Mouse (Mus musculus): ENCODE measurements around the gene L1cam. TPM values are rescaled to one million over a fixed set of nuclear protein-coding genes. Genes with fewer than 3 reads are reported as not detected.

Gene L1cam
- polyA plus RNA-seq (2012; rRNA removed) = 6.6 and 9.4 TPM in 2 replicates

DNA sequence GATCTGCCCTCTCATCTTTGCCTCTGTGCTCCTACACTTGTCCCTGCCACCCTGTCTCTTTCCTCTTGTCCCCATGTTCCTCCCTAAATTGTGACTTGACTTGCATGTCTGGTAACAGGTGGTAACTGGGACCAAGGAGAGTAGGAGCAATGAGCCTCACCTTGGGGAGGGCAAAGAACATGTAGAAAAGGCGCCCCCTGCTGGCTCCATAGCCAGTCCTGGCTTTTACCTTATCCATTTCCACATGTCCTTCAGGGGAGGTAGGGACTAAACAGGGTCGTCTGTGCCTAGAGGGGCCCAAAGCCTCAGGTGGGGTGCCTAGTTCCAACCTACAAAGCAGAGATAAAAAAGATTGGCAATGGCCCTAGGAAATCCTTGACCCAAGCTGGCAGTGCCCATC, at the start of gene L1cam:
TSS of gene L1cam (minus strand) at position 387 of the 400 bp plus-strand sequence.
- peak; percentile 38 for DNase-seq
- Histone ChIP-seq H3K4me3 (replicated peaks; ENCODE audit: extremely low read depth, low read depth, low read length) (no peak within 1 kb of the TSS), H3K4me1 (ENCODE audit: control insufficient read depth, insufficient read depth, low read length) (no peaks in the 10 kb centered on the region)
- 27% methylated on average over 2 of the region's 2 CpGs for WGBS
- TF ChIP-seq POLR2A (IDR thresholded peaks at IDR 0.05; ENCODE audit: borderline replicate concordance, extremely low read depth, low read depth, low read length) = no peak
- TF ChIP-seq CTCF (IDR thresholded peaks at IDR 0.05; ENCODE audit: insufficient read depth, low read length) = peak; percentile 25; the same call in 1 of the 2 replicates

DNA sequence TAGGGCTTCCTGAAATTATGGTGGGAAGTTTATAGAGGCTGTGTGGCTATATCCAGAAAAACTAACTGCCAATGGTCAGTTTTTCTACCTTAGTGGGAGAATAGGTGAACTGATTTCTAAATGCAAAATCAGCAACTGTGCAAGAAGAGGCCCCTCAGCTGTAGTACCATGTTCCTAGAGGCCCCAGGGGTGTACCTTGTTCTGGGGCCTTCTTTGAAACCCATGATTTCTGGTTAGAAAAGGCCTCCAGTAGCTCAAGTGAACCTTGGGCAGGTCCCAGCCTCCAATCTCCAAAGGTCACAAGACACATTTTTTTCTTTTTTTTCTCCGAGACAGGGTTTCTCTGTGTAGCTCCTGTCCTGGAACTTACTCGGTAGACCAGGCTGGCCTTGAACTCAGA, 46.4 kb upstream of the L1cam start:
- H3K4me1 ChIP-seq (ENCODE audit: control insufficient read depth, insufficient read depth, low read length) = no peaks in the 10 kb centered on the region
- 77% methylated on average over 2 of the region's 2 CpGs for WGBS
- no peak for DNase-seq
- TF ChIP-seq CTCF (IDR thresholded peaks at IDR 0.05; ENCODE audit: insufficient read depth, low read length) (no peak), POLR2A (IDR thresholded peaks at IDR 0.05; ENCODE audit: borderline replicate concordance, extremely low read depth, low read depth, low read length) (no peak)
- no peak overlapping the region for H3K4me3 ChIP-seq (replicated peaks; ENCODE audit: extremely low read depth, low read depth, low read length)

DNA sequence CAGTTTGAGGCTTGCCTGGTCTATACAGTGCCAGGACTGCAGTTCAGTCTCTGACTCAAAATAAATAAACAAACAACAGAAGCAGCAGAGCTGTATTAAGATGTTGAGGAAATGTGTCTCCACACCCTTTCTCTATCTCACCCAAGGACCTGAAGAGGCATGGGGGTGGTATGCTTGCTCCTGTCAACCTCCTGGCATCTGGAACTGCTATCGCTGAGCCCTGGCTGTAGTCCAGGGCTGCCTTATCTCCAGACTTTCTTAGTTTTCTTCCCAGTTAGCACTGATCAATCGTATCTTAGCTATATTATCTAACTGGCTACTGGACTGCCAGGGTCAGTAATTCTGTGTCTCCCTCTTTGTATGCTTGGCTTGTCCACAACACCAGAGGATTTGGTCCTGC, 46.0 kb upstream of the L1cam start:
- no peak for TF ChIP-seq POLR2A (IDR thresholded peaks at IDR 0.05; ENCODE audit: borderline replicate concordance, extremely low read depth, low read depth, low read length)
- no peak for TF ChIP-seq CTCF (IDR thresholded peaks at IDR 0.05; ENCODE audit: insufficient read depth, low read length)
- DNase-seq = no peak
- no peaks in the 10 kb centered on the region for H3K4me1 ChIP-seq (ENCODE audit: control insufficient read depth, insufficient read depth, low read length)
- 52% methylated on average over 2 of the region's 2 CpGs for WGBS
- no peak overlapping the region for H3K4me3 ChIP-seq (replicated peaks; ENCODE audit: extremely low read depth, low read depth, low read length)

DNA sequence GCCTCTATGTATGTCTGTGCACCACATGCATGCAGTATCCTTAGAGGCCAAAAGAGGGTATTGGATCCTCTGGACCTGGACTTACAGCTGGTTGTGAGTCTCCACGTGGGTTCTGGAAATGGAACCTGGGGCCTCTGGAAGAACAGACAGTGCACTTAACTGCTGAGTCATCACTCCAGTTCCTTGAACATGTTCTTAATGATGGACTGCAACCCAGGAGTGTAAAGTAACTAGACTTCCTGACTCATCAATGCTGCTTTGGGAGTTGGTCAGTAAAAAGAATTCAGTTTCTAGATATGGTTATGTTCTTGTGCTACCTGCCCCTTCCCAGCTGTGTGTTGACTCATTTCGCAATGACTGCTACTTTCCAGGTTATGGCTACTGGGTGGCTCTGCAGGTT, 36.0 kb upstream of the L1cam start:
- no peak overlapping the region for H3K4me3 ChIP-seq (replicated peaks; ENCODE audit: extremely low read depth, low read depth, low read length)
- WGBS = 68% methylated on average over 2 of the region's 2 CpGs
- DNase-seq = no peak
- peaks cover 4% of the 10 kb centered on the region for H3K4me1 ChIP-seq (ENCODE audit: control insufficient read depth, insufficient read depth, low read length)
- TF ChIP-seq CTCF (IDR thresholded peaks at IDR 0.05; ENCODE audit: insufficient read depth, low read length) = no peak
- TF ChIP-seq POLR2A (IDR thresholded peaks at IDR 0.05; ENCODE audit: borderline replicate concordance, extremely low read depth, low read depth, low read length) = no peak

DNA sequence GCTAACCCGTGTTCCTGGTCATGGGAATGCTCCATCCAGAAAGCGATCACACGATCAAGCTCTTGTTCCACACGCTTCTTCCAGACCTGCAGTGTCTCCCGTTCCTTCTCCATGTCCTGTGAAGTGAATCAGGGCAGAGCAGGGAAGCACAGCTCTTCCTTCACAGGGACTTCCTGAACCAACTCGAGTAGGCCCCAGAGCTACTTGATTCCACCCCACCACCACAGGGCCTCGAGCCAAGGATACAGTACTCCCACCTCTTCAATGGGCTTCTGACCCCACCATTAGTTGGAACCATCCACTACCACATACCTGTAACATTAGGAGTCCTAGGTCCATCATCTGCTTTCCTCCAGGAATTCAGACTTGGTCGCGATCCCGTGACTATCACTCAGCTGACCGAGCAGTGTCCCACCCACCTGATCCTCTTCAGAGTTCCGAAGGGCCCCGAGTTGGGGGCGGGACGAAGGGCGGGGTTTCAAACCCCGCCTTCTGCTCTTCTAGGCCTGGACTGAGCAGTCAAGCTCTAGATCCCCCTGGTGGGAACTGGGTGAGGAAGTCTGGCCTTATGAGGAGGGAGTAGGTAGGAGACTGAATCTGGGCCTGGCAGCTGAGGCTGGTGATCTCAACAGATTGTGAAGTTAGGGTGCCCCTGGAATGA, 34.6 kb upstream of the L1cam start, which contains the start of gene Renbp:
TSS of gene Renbp (minus strand) at position 449 of the 661 bp plus-strand sequence.
- TF ChIP-seq POLR2A (IDR thresholded peaks at IDR 0.05; ENCODE audit: borderline replicate concordance, extremely low read depth, low read depth, low read length) (peak; percentile 40; the same call in 1 of the 2 replicates), CTCF (IDR thresholded peaks at IDR 0.05; ENCODE audit: insufficient read depth, low read length) (peak; percentile 19; the same call in 1 of the 2 replicates)
- 49% methylated on average over 17 of the region's 17 CpGs for WGBS
- peak; percentile 66 for DNase-seq

DNA sequence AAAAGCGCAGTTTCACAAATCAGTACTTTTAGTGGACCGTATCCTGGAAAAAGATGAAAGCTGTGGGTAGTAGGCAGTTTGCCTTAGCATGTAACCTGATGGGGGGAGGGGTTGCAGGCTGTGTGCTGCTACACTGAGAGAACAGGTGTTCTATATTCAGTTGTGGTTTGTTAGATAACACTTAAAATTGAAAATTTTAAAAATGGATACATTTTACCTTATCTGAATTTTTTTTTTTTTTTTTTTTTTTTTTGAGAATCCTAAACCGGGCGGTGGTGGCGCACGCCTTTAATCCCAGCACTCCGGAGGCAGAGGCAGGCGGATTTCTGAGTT, 26.6 kb upstream of the L1cam start:
- Histone ChIP-seq H3K4me3 (replicated peaks; ENCODE audit: extremely low read depth, low read depth, low read length) (no peak overlapping the region), H3K4me1 (ENCODE audit: control insufficient read depth, insufficient read depth, low read length) (0 out of 2 replicates have a peak, but pooled peaks cover 2% of the 10 kb centered on the region)
- TF ChIP-seq CTCF (IDR thresholded peaks at IDR 0.05; ENCODE audit: insufficient read depth, low read length) = no peak
- no peak for TF ChIP-seq POLR2A (IDR thresholded peaks at IDR 0.05; ENCODE audit: borderline replicate concordance, extremely low read depth, low read depth, low read length)
- DNase-seq = no peak
- 68% methylated on average over 8 of the region's 8 CpGs for WGBS

More for the DNA sequence above, 34.6 kb upstream of the L1cam start, which contains the start of gene Renbp:
- peaks cover 4% of the 10 kb centered on the region for H3K4me1 ChIP-seq (ENCODE audit: control insufficient read depth, insufficient read depth, low read length)
- peak within 1 kb of the TSS; percentile 83 for H3K4me3 ChIP-seq (replicated peaks; ENCODE audit: extremely low read depth, low read depth, low read length)

DNA sequence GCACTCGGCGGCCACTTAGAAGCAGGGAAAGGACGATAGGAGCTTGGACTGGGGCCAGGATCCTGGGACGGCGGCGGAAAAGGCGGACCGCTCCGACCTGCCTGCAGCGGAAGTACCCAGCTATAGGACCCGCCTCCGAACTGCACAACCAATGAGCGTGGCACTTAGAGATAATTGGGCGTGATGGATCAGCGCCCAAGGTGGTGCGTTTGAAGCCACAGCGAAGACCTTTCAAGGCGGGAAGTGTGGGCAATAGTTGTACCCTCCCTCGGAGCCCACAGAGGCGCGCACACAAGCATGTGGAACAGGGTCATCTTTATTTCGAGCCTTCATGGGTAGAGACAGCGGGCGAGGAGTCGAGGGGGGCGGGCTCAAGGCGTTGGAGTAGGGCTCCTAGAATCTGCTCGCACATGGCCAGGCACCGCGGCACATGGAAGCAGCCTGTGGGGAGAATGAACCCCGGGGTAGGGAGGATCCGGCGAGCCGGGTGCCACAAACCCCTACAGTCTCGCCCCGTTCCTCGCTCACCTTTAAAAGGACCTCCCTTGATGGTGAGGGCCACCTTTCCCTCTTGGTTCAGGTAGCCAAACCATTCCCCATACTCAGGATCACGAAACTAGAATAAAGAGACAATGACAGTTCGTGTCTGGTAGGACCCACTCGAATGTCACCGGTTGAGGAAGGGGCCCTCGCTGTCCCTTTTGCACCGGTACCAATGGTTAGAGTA, 26.1 kb upstream of the L1cam start, which contains the start of the genes Arhgap4 and Naa10:
TSS of gene Arhgap4 (minus strand) at position 48 of the 727 bp plus-strand sequence.
TSS of gene Naa10 (minus strand) at position 122 of the 727 bp plus-strand sequence.
- TF ChIP-seq CTCF (IDR thresholded peaks at IDR 0.05; ENCODE audit: insufficient read depth, low read length) = no peak
- peak; percentile 46; the same call in 1 of the 2 replicates for TF ChIP-seq POLR2A (IDR thresholded peaks at IDR 0.05; ENCODE audit: borderline replicate concordance, extremely low read depth, low read depth, low read length)
- 29% methylated on average over 43 of the region's 43 CpGs for WGBS
- Histone ChIP-seq H3K4me3 (replicated peaks; ENCODE audit: extremely low read depth, low read depth, low read length) (peak within 1 kb of the TSS; percentile 85), H3K4me1 (ENCODE audit: control insufficient read depth, insufficient read depth, low read length) (0 out of 2 replicates have a peak, but pooled peaks cover 2% of the 10 kb centered on the region)
- peak; percentile 82 for DNase-seq

DNA sequence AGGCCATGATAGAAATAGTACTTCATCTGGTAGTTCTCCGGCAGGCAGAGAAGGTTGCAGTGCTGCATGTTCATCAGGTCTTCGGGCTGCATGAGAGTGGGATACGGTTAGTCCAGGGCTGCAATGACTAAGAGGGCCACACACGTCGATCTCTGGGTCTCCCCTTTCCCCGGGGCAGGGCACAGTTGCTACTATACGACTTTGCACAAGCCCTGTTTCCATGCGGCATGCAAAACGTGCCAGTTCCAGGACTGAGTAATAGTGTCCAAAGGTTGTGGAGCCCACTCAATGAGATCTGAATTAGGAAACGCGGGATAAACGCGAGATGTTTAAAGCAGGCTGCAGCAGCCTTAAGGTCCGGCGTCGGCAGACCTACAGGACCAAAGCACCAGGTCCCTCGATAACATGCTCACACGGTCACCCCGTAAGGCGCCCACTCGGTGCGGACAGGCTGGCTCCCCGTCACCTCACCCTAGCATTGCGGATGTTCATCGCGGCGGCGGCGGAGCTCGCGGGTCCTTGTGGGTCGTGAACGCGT, 25.4 kb upstream of the L1cam start:
- DNase-seq = no peak
- 29% methylated on average over 34 of the region's 34 CpGs for WGBS
- Histone ChIP-seq H3K4me1 (ENCODE audit: control insufficient read depth, insufficient read depth, low read length) (0 out of 2 replicates have a peak, but pooled peaks cover 2% of the 10 kb centered on the region), H3K4me3 (replicated peaks; ENCODE audit: extremely low read depth, low read depth, low read length) (peak overlapping the region; percentile 71)
- TF ChIP-seq CTCF (IDR thresholded peaks at IDR 0.05; ENCODE audit: insufficient read depth, low read length) (no peak), POLR2A (IDR thresholded peaks at IDR 0.05; ENCODE audit: borderline replicate concordance, extremely low read depth, low read depth, low read length) (no peak)

DNA sequence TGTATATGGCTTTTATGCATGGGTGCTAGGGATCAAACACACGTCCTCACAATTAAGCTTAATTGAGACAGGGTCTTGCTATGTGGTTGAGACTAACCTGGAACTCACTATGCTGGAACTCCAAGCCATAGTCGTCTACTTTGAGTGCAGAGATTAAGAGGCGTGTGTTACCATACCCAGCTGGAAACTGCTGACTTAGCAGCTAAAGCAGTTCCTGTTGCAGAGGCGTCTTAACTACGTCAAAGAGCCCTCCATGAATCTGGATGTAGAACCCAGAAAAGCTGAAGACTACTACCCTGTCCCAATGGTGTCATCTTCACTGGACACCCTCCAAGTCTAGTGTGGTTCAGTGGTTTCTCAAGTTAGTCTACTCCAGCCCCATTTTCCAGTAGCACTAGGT, 22.7 kb upstream of the L1cam start:
- no peak overlapping the region for H3K4me3 ChIP-seq (replicated peaks; ENCODE audit: extremely low read depth, low read depth, low read length)
- DNase-seq = no peak
- 0 out of 2 replicates have a peak, but pooled peaks cover 2% of the 10 kb centered on the region for H3K4me1 ChIP-seq (ENCODE audit: control insufficient read depth, insufficient read depth, low read length)
- TF ChIP-seq POLR2A (IDR thresholded peaks at IDR 0.05; ENCODE audit: borderline replicate concordance, extremely low read depth, low read depth, low read length) (no peak), CTCF (IDR thresholded peaks at IDR 0.05; ENCODE audit: insufficient read depth, low read length) (no peak)
- 85% methylated on average over 5 of the region's 5 CpGs for WGBS

Measured in lung, adult 2 months (tissue).